Mouse (Mus musculus): ENCODE measurements around the gene Pamr1.

DNA sequence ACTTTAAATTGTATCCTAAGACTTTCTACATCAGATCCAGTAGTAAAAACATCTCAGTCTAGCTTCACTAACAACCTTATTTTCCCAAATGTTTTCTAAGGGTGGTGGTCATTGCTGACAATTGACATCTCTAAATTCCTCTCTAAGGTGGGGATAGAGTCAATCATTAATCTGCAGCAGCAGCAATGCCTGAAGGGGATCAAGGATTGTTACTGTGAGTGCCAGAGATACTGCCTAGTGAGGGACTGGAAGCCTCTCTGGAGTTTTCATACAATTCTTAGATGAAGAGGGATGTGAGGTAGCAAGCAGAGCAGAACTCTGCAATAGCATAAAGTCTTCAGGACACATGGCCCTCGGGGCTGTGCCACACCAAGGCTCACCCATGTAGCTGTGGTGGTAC lies 14.0 kb downstream of the Pamr1 start:
- TF ChIP-seq CTCF (IDR thresholded peaks at IDR 0.05; ENCODE audit: borderline replicate concordance, insufficient read depth, low read length) (no peak), POLR2A (IDR thresholded peaks at IDR 0.05; ENCODE audit: low read depth, low read length) (no peak)

Measured in embryonic fibroblast, embryonic 13.5 days (primary cell).